Mouse (Mus musculus) hindlimb bud, embryonic 11.5 days (tissue): ENCODE data around the gene Ptprg.

Source experiments
- DNase-seq: peaks from one replicate; pipeline ENCODE4 v3.0.0-alpha.2; 2012; ENCODE audit warnings: low read depth, low spot score; ENCODE audit errors: extremely low spot score

Gene Ptprg

DNA sequence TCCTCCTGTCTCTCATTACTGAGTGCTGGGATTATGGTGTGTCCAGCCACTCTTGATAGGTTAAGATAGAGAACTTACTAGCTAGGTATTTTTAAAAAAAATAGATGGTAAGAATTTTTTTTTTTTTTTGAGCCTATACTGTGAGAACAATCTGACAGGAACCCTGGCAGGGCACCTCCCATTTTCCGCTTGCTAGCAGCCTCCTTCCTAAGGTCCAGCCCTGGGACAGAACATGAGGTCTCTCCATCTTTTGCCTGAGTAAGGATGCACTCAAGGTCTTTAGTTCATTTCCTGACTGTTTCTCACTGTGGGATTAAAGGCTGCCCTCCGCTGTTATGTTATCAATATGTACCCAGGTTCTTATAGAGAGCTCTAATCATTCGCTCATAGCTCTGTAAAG, 264.7 kb downstream of the Ptprg start:
- no peak for DNase-seq

GRCm38 (mm10) chr14:11818721-11819120, 265.4 kb downstream of the Ptprg start:
- no peak for DNase-seq

DNA sequence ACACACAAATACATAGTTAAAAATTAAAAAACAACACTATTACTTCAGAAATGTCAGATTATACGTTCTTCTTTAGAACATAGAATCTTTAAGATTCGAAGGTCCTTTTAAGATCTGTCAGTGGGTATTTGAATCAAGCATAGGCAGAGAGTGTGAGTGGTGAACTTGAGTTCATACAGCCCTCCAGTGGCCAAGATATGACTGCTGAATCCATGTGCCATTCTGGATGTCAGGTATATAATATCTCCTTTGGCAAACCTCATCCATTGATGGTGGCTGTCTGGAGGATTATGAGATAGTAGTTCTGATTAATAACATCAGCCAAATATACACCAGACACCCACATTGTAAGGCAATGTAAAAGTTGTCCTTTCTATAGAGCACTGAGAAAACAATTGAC, 266.0 kb downstream of the Ptprg start:
- no peak for DNase-seq

- DNase-seq: peak; percentile 47
Measured at GRCm38 (mm10) chr14:11822830-11823700, 269.7 kb downstream of the Ptprg start.

DNA sequence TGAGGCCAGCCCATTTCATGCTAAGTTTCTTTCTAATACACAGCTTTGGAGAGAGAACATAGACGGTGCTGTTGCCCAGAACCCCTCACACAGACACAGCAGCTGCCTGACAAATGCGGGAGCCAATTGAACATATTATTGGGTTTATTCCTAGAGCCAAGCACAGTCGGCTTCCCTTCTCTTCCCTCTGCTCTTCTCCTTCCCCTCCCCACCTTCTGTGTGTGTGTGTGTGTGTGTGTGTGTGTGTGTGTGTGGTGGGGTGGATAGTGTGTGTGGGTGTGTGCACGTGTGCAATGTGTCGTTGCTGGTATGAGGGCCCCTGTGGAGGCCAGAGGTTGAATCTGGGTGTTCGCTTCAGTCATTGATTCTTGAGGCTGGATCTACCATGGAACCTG, 270.4 kb downstream of the Ptprg start:
- no peak for DNase-seq

GRCm38 (mm10) chr14:11824915-11825314, 271.6 kb downstream of the Ptprg start:
- no peak for DNase-seq

DNA sequence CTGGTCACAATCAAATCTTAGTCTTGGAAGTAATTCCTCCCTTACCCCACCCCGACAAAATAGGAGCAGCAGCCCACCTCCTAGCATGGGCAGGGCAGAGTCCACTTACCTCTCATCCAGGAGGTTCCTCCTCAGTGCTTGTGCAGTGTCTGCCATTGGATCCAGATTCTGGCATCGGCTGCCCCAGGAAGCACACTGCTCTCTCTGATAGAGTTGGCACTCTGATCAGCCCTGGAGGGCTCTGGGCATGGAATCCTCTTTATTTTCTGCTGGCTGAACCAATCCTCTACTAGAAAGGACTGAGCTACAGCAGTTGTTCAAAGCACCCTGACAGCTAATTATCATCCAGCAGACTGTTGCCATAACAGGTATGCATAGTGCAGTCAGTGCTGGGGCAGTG, 272.2 kb downstream of the Ptprg start:
- DNase-seq: no peak

GRCm38 (mm10) chr14:11828086-11828485, 274.8 kb downstream of the Ptprg start:
- no peak for DNase-seq

DNA sequence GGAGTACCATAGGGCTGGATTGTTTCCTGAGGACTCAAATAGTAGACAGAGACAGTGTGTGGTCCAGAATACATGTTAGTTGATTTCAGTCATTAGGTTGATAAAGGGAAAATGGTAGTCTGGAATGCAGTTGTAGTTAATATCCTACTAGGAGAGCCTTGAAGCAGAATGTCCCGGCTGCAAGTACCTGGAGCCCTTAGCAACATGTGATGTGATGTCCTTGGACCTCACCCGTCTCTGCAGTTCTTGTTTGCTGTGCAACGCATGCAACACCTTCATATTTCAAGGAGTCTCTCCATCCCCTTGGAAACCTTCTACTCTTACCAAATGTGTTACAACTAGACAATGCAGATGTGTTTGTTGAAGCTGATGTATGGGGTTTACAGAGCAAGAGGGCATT, 280.3 kb downstream of the Ptprg start:
- no peak for DNase-seq

DNA sequence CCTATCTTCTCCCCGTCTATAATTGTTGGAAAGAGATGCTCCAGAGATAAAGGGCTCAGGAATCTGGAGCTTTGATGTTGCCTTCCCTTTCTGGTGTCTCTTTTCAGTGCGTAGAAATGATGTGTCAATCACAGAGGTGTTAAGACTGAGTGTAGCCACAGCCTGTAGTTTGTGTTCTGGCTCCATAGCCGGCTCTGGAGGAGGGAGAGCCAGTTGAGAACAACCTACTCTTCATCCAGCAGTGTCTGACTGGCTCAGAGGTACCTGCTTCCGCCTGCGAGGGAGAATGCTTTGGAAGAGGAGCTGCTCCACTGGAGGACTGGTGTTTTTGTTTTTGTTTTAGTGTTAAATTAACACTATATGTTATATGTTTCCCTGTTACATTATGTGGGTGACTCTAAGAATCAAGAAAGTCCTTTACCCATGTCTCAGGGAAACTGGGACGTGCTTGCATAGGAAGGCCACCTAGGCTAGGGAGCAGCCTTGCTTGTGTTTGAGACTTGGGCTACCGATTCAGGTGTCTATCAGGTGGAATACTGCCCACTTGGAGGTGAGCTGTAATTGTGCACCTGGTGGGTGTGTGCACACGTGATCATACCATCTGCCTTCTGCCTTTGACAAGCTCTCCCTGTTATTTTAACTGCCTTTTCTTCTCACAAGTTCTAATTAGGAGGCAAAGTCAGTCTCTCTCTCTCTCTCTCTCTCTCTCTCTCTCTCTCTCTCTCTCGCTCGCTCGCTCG, 282.5 kb downstream of the Ptprg start:
- no peak for DNase-seq

DNA sequence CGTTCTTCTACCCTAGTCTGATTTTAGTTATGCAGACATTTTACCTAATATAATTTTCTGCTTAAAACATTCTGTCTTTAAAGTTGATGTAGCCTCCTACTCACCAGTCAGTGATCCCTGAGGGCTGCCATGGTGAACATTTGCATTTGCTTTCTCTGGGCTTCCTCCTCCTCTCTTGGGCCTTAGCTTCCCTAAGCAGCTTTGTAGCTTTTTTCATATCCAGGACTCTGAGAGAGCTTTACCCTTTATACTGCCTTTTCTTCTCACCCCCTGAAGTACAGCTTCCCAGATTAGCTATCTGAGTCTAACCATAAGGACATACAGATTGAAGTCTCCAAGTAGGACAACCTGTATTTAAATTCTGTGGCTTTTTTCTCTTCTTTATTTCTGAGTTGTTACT, 284.4 kb downstream of the Ptprg start:
- no peak for DNase-seq

GRCm38 (mm10) chr14:11841621-11842020, 288.3 kb downstream of the Ptprg start:
- DNase-seq: no peak

GRCm38 (mm10) chr14:11852896-11853295, 299.6 kb downstream of the Ptprg start:
- no peak for DNase-seq

DNA sequence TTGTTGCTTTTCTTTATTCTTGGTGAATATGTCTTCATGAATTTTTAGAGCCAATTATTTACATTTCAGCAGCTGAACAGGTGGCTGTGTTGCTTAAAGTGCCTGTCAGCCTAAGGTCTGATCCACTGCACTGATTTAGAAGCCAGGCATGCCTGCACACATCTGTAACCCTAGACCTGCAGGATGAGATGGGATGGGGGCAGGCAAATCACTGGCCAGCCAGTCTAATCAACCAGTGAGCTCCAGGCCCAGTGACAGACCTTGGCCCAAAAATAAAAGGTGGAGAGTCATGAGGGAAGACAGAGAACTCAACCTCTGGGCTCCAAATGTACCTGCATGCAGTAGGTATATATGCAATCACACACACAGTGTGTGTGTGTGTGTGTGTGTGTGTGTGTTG, 302.2 kb downstream of the Ptprg start:
- DNase-seq: no peak

GRCm38 (mm10) chr14:11857928-11858481, 304.7 kb downstream of the Ptprg start:
- no peak for DNase-seq

DNA sequence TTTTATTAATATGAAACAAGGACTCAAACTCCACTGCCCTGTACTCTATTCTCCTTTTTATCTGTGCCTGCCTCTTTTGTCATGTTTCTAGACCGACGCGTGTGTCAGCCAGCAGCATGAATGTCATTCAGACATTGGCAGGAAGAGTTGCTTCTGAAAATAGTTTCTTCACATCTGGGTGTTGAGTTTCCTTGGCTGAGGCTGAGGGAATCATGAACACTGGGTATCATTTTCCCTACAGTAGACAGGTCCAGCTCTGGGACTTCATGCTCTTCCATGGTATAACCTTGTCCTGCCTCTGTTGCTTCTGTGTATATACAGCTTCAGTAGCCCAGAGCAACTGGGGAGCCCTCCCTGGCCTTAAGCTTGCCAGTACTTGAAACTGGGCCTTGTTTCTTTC, 310.0 kb downstream of the Ptprg start:
- no peak for DNase-seq

DNA sequence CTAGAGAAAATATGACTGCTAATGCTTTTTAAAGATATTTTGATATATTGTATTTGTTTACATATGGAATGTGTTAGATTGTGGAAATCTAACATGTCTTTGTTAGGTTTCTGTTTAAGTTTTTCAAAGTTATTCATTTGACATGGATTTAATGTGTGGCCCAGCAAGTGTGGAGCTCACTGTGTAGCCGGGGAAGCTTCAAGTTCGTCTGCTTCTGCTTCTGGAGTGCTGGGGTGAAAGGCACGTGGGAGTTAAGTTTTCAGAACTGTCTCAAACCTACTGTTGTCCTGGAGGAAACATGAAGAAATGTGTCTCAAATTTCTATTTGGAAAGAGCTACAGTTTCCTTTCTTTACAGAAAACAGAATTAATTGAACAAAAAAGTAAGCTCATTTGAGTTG, 311.5 kb downstream of the Ptprg start:
- no peak for DNase-seq

DNA sequence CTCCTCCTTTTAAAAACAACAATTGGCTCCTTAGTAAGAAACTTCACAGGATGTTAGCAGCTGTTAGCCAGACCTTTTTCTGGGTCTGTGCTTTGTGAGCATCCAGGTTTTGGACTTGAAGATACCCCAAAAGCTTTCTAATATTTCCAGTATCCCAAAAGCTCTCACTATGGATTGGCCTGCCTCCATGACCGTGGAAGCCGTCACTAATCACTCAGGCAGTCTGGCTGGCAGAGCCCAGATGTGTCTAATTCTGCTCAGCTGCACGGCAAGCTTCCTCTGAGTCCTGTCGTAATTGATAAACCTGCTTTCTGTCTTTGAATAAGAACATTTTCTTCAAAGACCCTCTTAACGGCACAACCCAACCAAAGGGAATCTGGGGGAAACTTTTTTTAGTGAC, 312.0 kb downstream of the Ptprg start:
- peak; percentile 24 for DNase-seq

DNA sequence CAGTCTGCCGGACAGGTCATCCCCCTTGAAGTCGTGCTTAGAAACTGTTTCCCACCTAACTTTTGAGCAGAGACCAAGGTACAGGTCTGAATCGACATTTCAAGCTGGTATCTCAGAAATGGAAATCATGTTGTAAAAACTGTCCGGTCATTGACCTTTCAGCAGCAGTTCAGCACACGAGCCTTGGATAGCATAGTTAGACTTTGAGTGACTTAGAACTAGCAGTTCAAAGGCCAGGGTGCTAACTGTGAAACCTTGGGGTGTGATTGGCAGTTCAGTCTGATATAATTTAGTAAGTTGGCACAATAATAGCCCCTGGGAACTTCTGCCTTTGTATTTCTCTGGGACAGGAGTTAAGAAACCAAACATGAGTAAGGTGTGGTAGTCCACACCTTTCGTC, 312.5 kb downstream of the Ptprg start:
- no peak for DNase-seq

GRCm38 (mm10) chr14:11866416-11866815, 313.1 kb downstream of the Ptprg start:
- DNase-seq: no peak

- DNase-seq: no peak
Measured at GRCm38 (mm10) chr14:11868636-11869035, 315.3 kb downstream of the Ptprg start.

DNA sequence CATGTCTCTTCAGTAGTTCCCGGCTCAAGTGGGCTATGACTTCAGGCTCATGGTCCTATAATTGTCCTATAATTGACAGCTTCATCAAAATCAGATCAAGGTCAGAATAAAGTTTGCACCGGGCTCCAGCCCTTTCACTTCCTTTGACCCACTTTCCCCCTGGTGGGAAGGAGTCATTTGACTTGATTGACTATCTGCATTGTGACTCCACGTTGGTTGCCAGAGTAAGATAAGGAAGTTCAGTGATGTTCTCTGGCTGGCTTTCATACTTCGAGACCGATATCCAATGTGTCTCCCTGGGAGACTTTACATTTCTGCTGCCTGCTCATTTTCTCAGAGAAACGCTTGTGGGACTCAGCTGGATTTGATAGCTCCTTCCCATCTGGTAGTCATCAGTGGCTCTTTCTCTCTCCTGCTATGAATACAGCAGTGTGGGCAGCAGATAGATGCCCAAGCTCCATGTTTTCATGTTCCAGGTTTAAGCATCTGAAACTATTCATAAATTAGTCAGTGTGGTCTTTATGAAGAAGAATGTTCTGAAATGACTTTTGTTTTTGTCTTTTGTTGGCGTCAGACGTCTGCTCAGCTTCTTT, 318.5 kb downstream of the Ptprg start:
- DNase-seq: no peak
